Comparison of ENCODE assay signal across 10 mouse cellular contexts in the genomic region with DNA sequence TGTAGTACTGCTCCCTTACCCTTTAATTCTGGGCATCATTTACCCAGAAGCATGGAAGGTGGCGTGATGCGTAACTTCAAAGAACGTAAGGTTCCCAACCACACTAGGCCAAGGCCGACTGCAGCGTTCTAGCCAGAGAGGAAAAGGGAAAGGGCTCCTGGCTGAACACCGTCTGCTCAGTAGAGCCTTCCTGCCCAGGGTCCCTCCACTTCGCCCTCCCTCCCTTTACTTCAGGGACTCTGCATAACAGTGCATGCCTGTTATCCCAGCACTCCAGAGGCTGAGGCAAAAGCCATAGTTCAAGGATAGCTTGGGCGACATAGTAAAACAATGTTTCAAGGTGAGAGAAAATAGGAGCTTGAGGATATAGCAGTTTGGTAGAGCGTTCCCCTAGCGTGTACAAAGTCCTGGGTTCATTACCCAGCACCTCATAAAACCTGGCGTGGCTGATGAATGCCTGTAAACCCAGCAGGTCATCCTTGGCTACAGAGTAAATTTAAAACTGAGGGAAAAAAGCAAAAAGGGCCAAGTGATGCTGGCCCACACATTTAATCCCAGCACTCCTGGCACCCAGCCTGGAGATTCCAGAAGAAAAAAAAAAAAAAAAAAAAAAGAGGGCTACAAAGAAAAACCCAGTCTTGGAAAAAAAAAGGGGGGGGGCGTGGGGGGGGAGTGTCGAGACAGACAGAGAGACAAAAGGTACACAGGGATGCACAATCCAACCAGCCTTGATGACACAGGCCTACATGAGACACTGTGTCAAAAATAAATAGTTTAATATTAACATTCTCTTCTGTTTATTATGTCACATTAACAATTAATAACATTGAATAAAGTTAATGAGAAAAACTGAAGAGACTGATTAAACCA. TPM values are rescaled to one million over a fixed set of nuclear protein-coding genes. Genes with fewer than 3 reads are reported as not detected.
DNase-seq lines count a peak whose midpoint lies in the region; ATAC-seq and TF ChIP-seq lines count a peak whose summit lies in the region.
"Had no signal": no experiment of that assay in that cellular context is flagged by ENCODE, and none has a peak within 500 bp of the region (broad histone marks: within the 10 kb centered on the region; RNA-seq: fewer than 3 reads in every experiment).

No protein-coding gene starts in this region.

- H3K27me3 ChIP-seq in lung, embryonic 14.5 days (ENCODE audit: insufficient read depth, low read length): no peaks in the 10 kb centered on the region
- no peaks in the 10 kb centered on the region for H3K27me3 ChIP-seq in kidney, embryonic 16.5 days (ENCODE audit: insufficient read depth, low read length)
- H3K27me3 ChIP-seq: embryonic facial prominence, embryonic 15.5 days had no signal

- H3K9ac ChIP-seq in lung, embryonic 14.5 days: no peak overlapping the region
- no peak overlapping the region for H3K9ac ChIP-seq in kidney, embryonic 16.5 days (replicated peaks; ENCODE audit: low read length)
- H3K9ac ChIP-seq: embryonic facial prominence, embryonic 15.5 days had no signal

- no peak for ATAC-seq in lung, embryonic 14.5 days (ENCODE audit: insufficient read depth)
- peak; percentile 57; the same call in 1 of the 2 replicates for ATAC-seq in kidney, embryonic 16.5 days (ENCODE audit: low FRiP score, low TSS enrichment)

- H3K36me3 ChIP-seq in lung, embryonic 14.5 days (ENCODE audit: insufficient read depth): no peaks in the 10 kb centered on the region
- H3K36me3 ChIP-seq in kidney, embryonic 16.5 days (ENCODE audit: insufficient read depth, low read length): no peaks in the 10 kb centered on the region
- H3K36me3 ChIP-seq: embryonic facial prominence, embryonic 15.5 days had no signal

- no peak overlapping the region for H3K4me2 ChIP-seq in lung, embryonic 14.5 days
- H3K4me2 ChIP-seq in kidney, embryonic 16.5 days (replicated peaks; ENCODE audit: low read depth, low read length): no peak overlapping the region
- H3K4me2 ChIP-seq: embryonic facial prominence, embryonic 15.5 days had no signal

- TF ChIP-seq CTCF in lung, embryonic 14.5 days (IDR thresholded peaks at IDR 0.05; ENCODE audit: low read depth): no peak

- no peaks in the 10 kb centered on the region for H3K4me1 ChIP-seq in lung, embryonic 14.5 days (ENCODE audit: insufficient read depth)
- peaks cover 3% of the 10 kb centered on the region; the same call in 1 of the 2 replicates for H3K4me1 ChIP-seq in kidney, embryonic 16.5 days (ENCODE audit: insufficient read depth, low read length)

- H3K4me3 ChIP-seq in lung, embryonic 14.5 days (ENCODE audit: low read depth, low read length): no peak overlapping the region
- no peak overlapping the region for H3K4me3 ChIP-seq in kidney, embryonic 16.5 days (ENCODE audit: low read length)
- H3K4me3 ChIP-seq: embryonic facial prominence, embryonic 15.5 days had no signal

- 57% methylated on average over 12 of the region's 13 CpGs for WGBS in lung, embryonic 14.5 days
- WGBS in kidney, embryonic 16.5 days: 49% methylated on average over 13 of the region's 13 CpGs

- H3K27ac ChIP-seq in lung, embryonic 14.5 days (ENCODE audit: low read depth): no peak overlapping the region
- peak overlapping the region; percentile 73 for H3K27ac ChIP-seq in kidney, embryonic 16.5 days (ENCODE audit: low read length)
- H3K27ac ChIP-seq: embryonic facial prominence, embryonic 15.5 days had no signal

- DNase-seq in lung, embryonic 14.5 days: peak; percentile 13
- no peak for DNase-seq in lung, adult 18-20 months
- DNase-seq in adrenal gland, postnatal 36 days: peak; percentile 43 to 59
- peak; percentile 58 for DNase-seq in testis, postnatal 10 days (ENCODE audit: low spot score)
- DNase-seq in layer of hippocampus, adult 18-20 months (ENCODE audit: low spot score in 2 of 2): no peak
- DNase-seq in layer of hippocampus, postnatal 14 days (ENCODE audit: low spot score in 2 of 2): no peak
- DNase-seq: cerebellum, adult 9-11 months; left cerebral cortex, postnatal 4 days had no signal

- no peaks in the 10 kb centered on the region for H3K9me3 ChIP-seq in lung, embryonic 14.5 days (ENCODE audit: low read depth, low read length)
- no peaks in the 10 kb centered on the region for H3K9me3 ChIP-seq in kidney, embryonic 16.5 days (ENCODE audit: low read length)
- H3K9me3 ChIP-seq: embryonic facial prominence, embryonic 15.5 days had no signal

RNA-seq across cellular contexts. Expression of gene Wdr89, which starts 5.5 kb away (rescaled TPM):
- 14.0 and 14.5 TPM in 2 replicates for polyA plus RNA-seq in lung, embryonic 14.5 days (2014; fragmentation: Nextera tagmentation; extraction: Ambion mirVana)
- total RNA-seq in adrenal gland, postnatal 36 days (2021): 1 to 10 TPM; 3.7 to 4.7 TPM
- 11.9 and 15.0 TPM in 2 replicates for polyA plus RNA-seq in kidney, embryonic 16.5 days (2015; fragmentation: Nextera tagmentation; extraction: Ambion mirVana)
- 1 to 10 TPM; 3.5 to 3.8 TPM for total RNA-seq in layer of hippocampus, adult 18-20 months (2021)
- 1 to 10 TPM; 2.7 to 4.0 TPM for total RNA-seq in layer of hippocampus, postnatal 14 days (2021)

Comparison
In these comparisons a context has a peak if more than half of its experiments do, and no peak if none do; other contexts are left out.
1. DNase-seq: peak in lung, embryonic 14.5 days (single experiment), adrenal gland, postnatal 36 days (2 of 2) and testis, postnatal 10 days (single experiment); none in lung, adult 18-20 months (0 of 2), layer of hippocampus, adult 18-20 months (0 of 2) and layer of hippocampus, postnatal 14 days (0 of 2).